Mouse (Mus musculus) left cerebral cortex, postnatal 14 days (tissue): ENCODE measurements around the gene Irgq. TPM values are rescaled to one million over a fixed set of nuclear protein-coding genes. Genes with fewer than 3 reads are reported as not detected.
"Not testable (repeated sequence)": the region's sequence is repeated elsewhere in the genome, so short reads cannot be mapped to it uniquely, and the experiment has no call there.

ENCODE experiments used
- DNase-seq, 2 experiments: peaks; one replicate each; pipeline ENCODE4 v3.0.0; 2021 to 2022; ENCODE audit warnings: low spot score in 2 of 2, mixed read lengths in 1 of 2
- intact Hi-C: fragments of 180-260 bp; cut with DNase I; formaldehyde crosslinking; loops from one replicate; pipeline ENCODE4 v1.15.1; 2025
- long read RNA-seq, 2 experiments: library from polyadenylated mRNA; stranded (forward); transcript quantifications; one replicate each; pipeline ENCODE4 v2.0.0; 2021
- total RNA-seq, 2 experiments: library from RNA; stranded (reverse); gene quantifications; 2 replicates each; pipeline ENCODE4 v1.2.3; 2021

The Irgq gene
- 10 to 100 TPM; 97.0 to 97.6 TPM for total RNA-seq
- long read RNA-seq, experiment 1, full-length matches to known transcripts: 18 of 58 reads
- long read RNA-seq, experiment 1, partial matches to known transcripts: 29 of 58 reads
- long read RNA-seq, experiment 1, other reads (novel, unspliced or antisense): 11 of 58 reads
- long read RNA-seq, experiment 2, full-length matches to known transcripts: 9 of 43 reads
- long read RNA-seq, experiment 2, partial matches to known transcripts: 13 of 43 reads
- long read RNA-seq, experiment 2, other reads (novel, unspliced or antisense): 21 of 43 reads

GRCm38 (mm10) chr7:24530062-24530931 is at the start of gene Irgq:
TSS of gene Irgq (plus strand) at chr7:24530689.
- peak; percentile 99 for DNase-seq
- intact Hi-C loops: loop anchor here (1.0 kb wide), 1 partner anchor 17 kb away; no protein-coding TSS in a partner anchor

GRCm38 (mm10) chr7:24480986-24481473 is 49.5 kb upstream of the Irgq start:
- DNase-seq: no peak
- intact Hi-C loops: no loop called here

GRCm38 (mm10) chr7:24481474-24482207 is 48.8 kb upstream of the Irgq start, which contains the start of gene Cadm4:
TSS of gene Cadm4 (plus strand) at chr7:24482023.
- intact Hi-C loops: no loop called here

GRCm38 (mm10) chr7:24482208-24483020 is 48.1 kb upstream of the Irgq start:
- intact Hi-C loops: no loop called here
- no peak for DNase-seq

More at GRCm38 (mm10) chr7:24481474-24482207, 48.8 kb upstream of the Irgq start, which contains the start of gene Cadm4:
- peak; percentile 83 to 90 for DNase-seq

GRCm38 (mm10) chr7:24483291-24483690 is 47.2 kb upstream of the Irgq start:
- intact Hi-C loops: not testable (repeated sequence)

GRCm38 (mm10) chr7:24485481-24485880 is 45.0 kb upstream of the Irgq start:
- intact Hi-C loops: no loop called here
- DNase-seq: no peak

More at GRCm38 (mm10) chr7:24483291-24483690, 47.2 kb upstream of the Irgq start:
- not testable (repeated sequence) for DNase-seq

- intact Hi-C loops: no loop called here
- DNase-seq: no peak
These were observed 43.8 kb upstream of the Irgq start for GRCm38 (mm10) chr7:24486654-24487130.

- intact Hi-C loops: no loop called here
- DNase-seq: no peak
These were observed 43.1 kb upstream of the Irgq start for GRCm38 (mm10) chr7:24487403-24487802.

GRCm38 (mm10) chr7:24488303-24488702 is 42.2 kb upstream of the Irgq start:
- no peak for DNase-seq

GRCm38 (mm10) chr7:24499856-24500577 is 30.5 kb upstream of the Irgq start:
- intact Hi-C loops: no loop called here
- no peak for DNase-seq

More at GRCm38 (mm10) chr7:24488303-24488702, 42.2 kb upstream of the Irgq start:
- intact Hi-C loops: no loop called here

- intact Hi-C loops: no loop called here
- DNase-seq: peak; percentile 57 to 73
These were observed 29.6 kb upstream of the Irgq start for GRCm38 (mm10) chr7:24500929-24501328.

GRCm38 (mm10) chr7:24501492-24501891 is 29.0 kb upstream of the Irgq start:
- peak in 1 of 2 experiments; percentile 52 for DNase-seq
- intact Hi-C loops: no loop called here

- no peak for DNase-seq
- intact Hi-C loops: no loop called here
These were observed 26.5 kb upstream of the Irgq start for GRCm38 (mm10) chr7:24504004-24504403.

GRCm38 (mm10) chr7:24504868-24505267 is 25.6 kb upstream of the Irgq start:
- intact Hi-C loops: no loop called here

GRCm38 (mm10) chr7:24505447-24506064 is 24.9 kb upstream of the Irgq start:
- intact Hi-C loops: no loop called here
- no peak for DNase-seq

More at GRCm38 (mm10) chr7:24504868-24505267, 25.6 kb upstream of the Irgq start:
- DNase-seq: no peak

- DNase-seq: no peak
- intact Hi-C loops: no loop called here
These were observed 24.4 kb upstream of the Irgq start for GRCm38 (mm10) chr7:24506065-24506459.

- peak; percentile 55 to 77 for DNase-seq
- intact Hi-C loops: no loop called here
These were observed 24.0 kb upstream of the Irgq start for GRCm38 (mm10) chr7:24506476-24506837.
